Mouse (Mus musculus) olfactory bulb, adult 2 months (tissue): ENCODE results near the gene Hipk2. TPM values are rescaled to one million over a fixed set of nuclear protein-coding genes. Genes with fewer than 3 reads are reported as not detected.

Experiments
- H3K27ac ChIP-seq: fragments of 200-500 bp; 2 replicates; pipeline ENCODE4 v1.5.1; 2012; ENCODE audit warnings: low read depth, low read length; ENCODE audit not compliant: insufficient read depth
- H3K4me1 ChIP-seq: fragments of 200-500 bp; 2 replicates; pipeline ENCODE4 v1.6.1; 2012; ENCODE audit warnings: low read length; ENCODE audit not compliant: control insufficient read depth, insufficient read depth
- H3K4me3 ChIP-seq: fragments of 200-500 bp; 2 replicates; pipeline ENCODE4 v1.5.1; 2012; ENCODE audit warnings: mild to moderate bottlenecking, low read depth, low read length, moderate library complexity; ENCODE audit not compliant: insufficient read depth
- CTCF ChIP-seq: fragments of 200-500 bp; IDR thresholded peaks from 2 replicates; pipeline ENCODE4 v1.5.1; 2012; ENCODE audit warnings: low read depth, mild to moderate bottlenecking, low read length, moderate library complexity; ENCODE audit not compliant: insufficient read depth
- POLR2A ChIP-seq: fragments of 200-500 bp; IDR thresholded peaks from 2 replicates; pipeline ENCODE4 v1.6.1; 2012; ENCODE audit warnings: mild to moderate bottlenecking, low read depth, low read length, moderate library complexity; ENCODE audit not compliant: insufficient read depth
- WGBS: fragments of 180-500 bp; shearing (Covaris S2); methylation state at CpG from one replicate; pipeline ENCODE4 v1.1.7; 2018; 5-methylcytosine and 5-hydroxymethylcytosine counted together
- polyA plus RNA-seq: library from polyadenylated mRNA; stranded (reverse); fragments of >200 nt; gene quantifications from 2 replicates; pipeline ENCODE4 v1.2.4, GENCODE M21; 2012; ENCODE audit warnings: low replicate concordance; ENCODE audit not compliant: missing spikeins, insufficient read depth, insufficient read length

Gene Hipk2
- polyA plus RNA-seq, 1 experiment, result not detected

GRCm38 (mm10) chr6:38865805-38866204 is 10.2 kb downstream of the Hipk2 start:
- peaks cover 2% of the 10 kb centered on the region for H3K4me1 ChIP-seq
- no peak overlapping the region for H3K27ac ChIP-seq
- TF ChIP-seq CTCF (no peak), POLR2A (no peak)
- no peak overlapping the region for H3K4me3 ChIP-seq

GRCm38 (mm10) chr6:38863595-38863994 is 12.4 kb downstream of the Hipk2 start:
- Histone ChIP-seq H3K4me1 (peaks cover 2% of the 10 kb centered on the region), H3K4me3 (no peak overlapping the region), H3K27ac (no peak overlapping the region)
- TF ChIP-seq CTCF (no peak), POLR2A (no peak)
- WGBS, result 65% methylated on average over 3 of the region's 3 CpGs

- H3K4me1 ChIP-seq, result peaks cover 2% of the 10 kb centered on the region
- H3K4me3 ChIP-seq, result no peak overlapping the region
- no peak for TF ChIP-seq POLR2A
- no peak for TF ChIP-seq CTCF
- 100% methylated on average over 2 of the region's 2 CpGs for WGBS
- H3K27ac ChIP-seq, result no peak overlapping the region
Measured at GRCm38 (mm10) chr6:38860301-38860700, 15.7 kb downstream of the Hipk2 start.

GRCm38 (mm10) chr6:38859819-38860218 is 16.1 kb downstream of the Hipk2 start:
- WGBS, result 90% methylated on average over 1 of the region's 1 CpGs
- TF ChIP-seq POLR2A (no peak), CTCF (no peak)
- Histone ChIP-seq H3K27ac (no peak overlapping the region), H3K4me3 (no peak overlapping the region), H3K4me1 (no peaks in the 10 kb centered on the region)

- peaks cover 5% of the 10 kb centered on the region; the same call in 1 of the 2 replicates for H3K4me1 ChIP-seq
- WGBS, result 80% methylated on average over 5 of the region's 5 CpGs
- no peak overlapping the region for H3K4me3 ChIP-seq
- TF ChIP-seq POLR2A (no peak), CTCF (no peak)
- no peak overlapping the region for H3K27ac ChIP-seq
Measured at GRCm38 (mm10) chr6:38853561-38853992, 22.4 kb downstream of the Hipk2 start.

- no peak for TF ChIP-seq POLR2A
- Histone ChIP-seq H3K4me3 (no peak overlapping the region), H3K27ac (no peak overlapping the region), H3K4me1 (peaks cover 8% of the 10 kb centered on the region; the same call in 1 of the 2 replicates)
- 88% methylated on average over 2 of the region's 2 CpGs for WGBS
Measured at GRCm38 (mm10) chr6:38851740-38852139, 24.2 kb downstream of the Hipk2 start.

- H3K27ac ChIP-seq, result no peak overlapping the region
- H3K4me3 ChIP-seq, result no peak overlapping the region
- 95% methylated on average over 6 of the region's 6 CpGs for WGBS
- TF ChIP-seq POLR2A, result no peak
- no peak for TF ChIP-seq CTCF
- peaks cover 11% of the 10 kb centered on the region for H3K4me1 ChIP-seq
Measured at GRCm38 (mm10) chr6:38850715-38851259, 25.2 kb downstream of the Hipk2 start.

GRCm38 (mm10) chr6:38847958-38848910 is 27.7 kb downstream of the Hipk2 start:
- TF ChIP-seq POLR2A (no peak), CTCF (no peak)
- WGBS, result 57% methylated on average over 3 of the region's 3 CpGs
- peaks cover 8% of the 10 kb centered on the region for H3K4me1 ChIP-seq

GRCm38 (mm10) chr6:38847447-38847846 is 28.5 kb downstream of the Hipk2 start:
- H3K4me1 ChIP-seq, result peaks cover 8% of the 10 kb centered on the region
- no peak overlapping the region for H3K4me3 ChIP-seq
- TF ChIP-seq POLR2A, result no peak
- TF ChIP-seq CTCF, result no peak
- 61% methylated on average over 1 of the region's 1 CpGs for WGBS
- H3K27ac ChIP-seq, result peak overlapping the region; percentile 65; the same call in 1 of the 2 replicates

More at GRCm38 (mm10) chr6:38847958-38848910, 27.7 kb downstream of the Hipk2 start:
- Histone ChIP-seq H3K27ac (no peak overlapping the region), H3K4me3 (no peak overlapping the region)
